Mouse (Mus musculus) liver, postnatal 0 days (tissue): ENCODE results near the gene Ick. TPM values are rescaled to one million over a fixed set of nuclear protein-coding genes. Genes with fewer than 3 reads are reported as not detected.

Experiments used
- ATAC-seq: fragments of 200-750 bp; cut with Nextera tagmentation; 2 replicates; pipeline ENCODE4 v1.8.0; 2017; ENCODE audit warnings: mild to moderate bottlenecking, moderate library complexity
- DNase-seq: peaks from one replicate; pipeline ENCODE4 v3.0.0-alpha.2; 2016
- H3K27ac ChIP-seq: fragments of 300-500 bp; sonication (generic); 2 replicates; pipeline ENCODE4 v1.5.1; 2014; ENCODE audit warnings: antibody characterized with exemption, moderate library complexity, mild to moderate bottlenecking, low read depth
- H3K27me3 ChIP-seq: fragments of 300-500 bp; sonication (generic); 2 replicates; pipeline ENCODE4 v1.6.1; 2014; ENCODE audit warnings: low read length, control low read depth, mixed read lengths; ENCODE audit not compliant: insufficient read depth
- H3K36me3 ChIP-seq: fragments of 300-500 bp; sonication (generic); replicated peaks from 2 replicates; pipeline ENCODE4 v1.6.1; 2014; ENCODE audit warnings: mild to moderate bottlenecking, control low read depth, low read length, moderate library complexity, mixed read lengths; ENCODE audit not compliant: insufficient read depth
- H3K4me1 ChIP-seq: fragments of 300-500 bp; sonication (generic); 2 replicates; pipeline ENCODE4 v1.6.1; 2014; ENCODE audit warnings: antibody characterized with exemption, mild to moderate bottlenecking, control low read depth; ENCODE audit not compliant: insufficient read depth
- H3K4me2 ChIP-seq: fragments of 300-500 bp; sonication (generic); 2 replicates; pipeline ENCODE4 v1.6.1; 2014; ENCODE audit warnings: low read depth, mild to moderate bottlenecking, low read length, moderate library complexity, mixed read lengths
- H3K4me3 ChIP-seq: fragments of 300-500 bp; sonication (generic); 2 replicates; pipeline ENCODE4 v1.5.1; 2014; ENCODE audit warnings: low read depth, low read length
- H3K9ac ChIP-seq: fragments of 300-500 bp; sonication (generic); replicated peaks from 2 replicates; pipeline ENCODE4 v1.6.1; 2014; ENCODE audit warnings: mild to moderate bottlenecking, moderate library complexity
- H3K9me3 ChIP-seq: fragments of 300-500 bp; sonication (generic); 2 replicates; pipeline ENCODE4 v1.6.1; 2016; ENCODE audit warnings: mild to moderate bottlenecking, control low read depth, low read length, mixed read lengths
- CTCF ChIP-seq: sonication (generic); IDR thresholded peaks from 2 replicates; pipeline ENCODE4 v1.5.1; 2016; ENCODE audit warnings: antibody characterized with exemption, low read depth
- EP300 ChIP-seq: IDR thresholded peaks from 2 replicates; pipeline ENCODE4 v1.6.1; 2016; ENCODE audit warnings: antibody characterized with exemption, low read depth, mild to moderate bottlenecking
- WGBS: fragments of 180-500 bp; shearing (Covaris S2); extraction: QIAGEN DNeasy Blood & Tissue Kit; methylation state at CpG from one replicate; pipeline ENCODE4 v1.1.7; 2014; ENCODE audit not compliant: insufficient replicate concordance; 5-methylcytosine and 5-hydroxymethylcytosine counted together
- polyA plus RNA-seq: library from polyadenylated mRNA; unstranded; fragments of >200 nt; fragmentation: Nextera tagmentation; extraction: Ambion mirVana; gene quantifications from 2 replicates; pipeline ENCODE4 v1.2.1, GENCODE M21; 2015

The Ick gene
- polyA plus RNA-seq, 1 experiment from 2014 or later = 5.3 TPM

- 69% methylated on average over 10 of the region's 10 CpGs for WGBS
- H3K9ac ChIP-seq = no peak overlapping the region
- H3K9me3 ChIP-seq = no peaks in the 10 kb centered on the region
- H3K27me3 ChIP-seq = no peaks in the 10 kb centered on the region
- no peak for ATAC-seq
- DNase-seq = no peak
- H3K27ac ChIP-seq = no peak overlapping the region
- no peak overlapping the region for H3K4me2 ChIP-seq
- no peak for TF ChIP-seq CTCF
- no peak for TF ChIP-seq EP300
- no peak overlapping the region for H3K4me3 ChIP-seq
- peaks cover 10% of the 10 kb centered on the region for H3K4me1 ChIP-seq
- no peaks in the 10 kb centered on the region for H3K36me3 ChIP-seq
These were observed 17.7 kb downstream of the Ick start for GRCm38 (mm10) chr9:78126643-78127042.

GRCm38 (mm10) chr9:78135658-78136057, 26.7 kb downstream of the Ick start:
- 86% methylated on average over 7 of the region's 7 CpGs for WGBS
- H3K4me3 ChIP-seq = no peak overlapping the region
- peaks cover 6% of the 10 kb centered on the region for H3K36me3 ChIP-seq
- ATAC-seq (no peak), DNase-seq (no peak)
- no peak for TF ChIP-seq EP300
- TF ChIP-seq CTCF = no peak
- no peaks in the 10 kb centered on the region for H3K27me3 ChIP-seq
- H3K9me3 ChIP-seq = no peaks in the 10 kb centered on the region
- H3K9ac ChIP-seq = no peak overlapping the region
- H3K27ac ChIP-seq = no peak overlapping the region
- H3K4me2 ChIP-seq = no peak overlapping the region
- H3K4me1 ChIP-seq = no peaks in the 10 kb centered on the region

GRCm38 (mm10) chr9:78138044-78138676, 29.2 kb downstream of the Ick start:
- H3K27ac ChIP-seq = no peak overlapping the region
- TF ChIP-seq CTCF (no peak), EP300 (no peak)
- no peak overlapping the region for H3K4me2 ChIP-seq
- ATAC-seq (no peak), DNase-seq (no peak)
- no peak overlapping the region for H3K4me3 ChIP-seq
- H3K27me3 ChIP-seq = no peaks in the 10 kb centered on the region
- no peaks in the 10 kb centered on the region for H3K4me1 ChIP-seq
- WGBS = 67% methylated on average over 9 of the region's 9 CpGs
- peaks cover 8% of the 10 kb centered on the region for H3K36me3 ChIP-seq
- no peaks in the 10 kb centered on the region for H3K9me3 ChIP-seq
- no peak overlapping the region for H3K9ac ChIP-seq

- H3K4me2 ChIP-seq = no peak overlapping the region
- 62% methylated on average over 4 of the region's 4 CpGs for WGBS
- peak; percentile 66 for ATAC-seq
- H3K9ac ChIP-seq = no peak overlapping the region
- no peak overlapping the region for H3K4me3 ChIP-seq
- no peaks in the 10 kb centered on the region for H3K4me1 ChIP-seq
- H3K27ac ChIP-seq = no peak overlapping the region
- no peaks in the 10 kb centered on the region for H3K27me3 ChIP-seq
- DNase-seq = no peak
- TF ChIP-seq EP300 = no peak
- no peak for TF ChIP-seq CTCF
- peaks cover 8% of the 10 kb centered on the region for H3K36me3 ChIP-seq
- H3K9me3 ChIP-seq = no peaks in the 10 kb centered on the region
These were observed 30.5 kb downstream of the Ick start for GRCm38 (mm10) chr9:78139463-78139862.

GRCm38 (mm10) chr9:78146099-78146498, 37.1 kb downstream of the Ick start:
- H3K9me3 ChIP-seq = no peaks in the 10 kb centered on the region
- no peak for ATAC-seq
- H3K4me3 ChIP-seq = no peak overlapping the region
- no peak for DNase-seq
- no peaks in the 10 kb centered on the region for H3K27me3 ChIP-seq
- H3K9ac ChIP-seq = no peak overlapping the region
- 67% methylated on average over 4 of the region's 4 CpGs for WGBS
- TF ChIP-seq CTCF = no peak
- no peak for TF ChIP-seq EP300
- H3K4me2 ChIP-seq = no peak overlapping the region
- H3K4me1 ChIP-seq = no peaks in the 10 kb centered on the region
- H3K27ac ChIP-seq = no peak overlapping the region
- H3K36me3 ChIP-seq = peaks cover 5% of the 10 kb centered on the region

- Histone ChIP-seq H3K4me2 (no peak overlapping the region), H3K27me3 (no peaks in the 10 kb centered on the region), H3K9ac (no peak overlapping the region), H3K27ac (no peak overlapping the region), H3K4me1 (no peaks in the 10 kb centered on the region), H3K36me3 (peaks cover 4% of the 10 kb centered on the region), H3K9me3 (no peaks in the 10 kb centered on the region), H3K4me3 (no peak overlapping the region)
- 82% methylated on average over 6 of the region's 6 CpGs for WGBS
- TF ChIP-seq CTCF = no peak
- no peak for TF ChIP-seq EP300
- no peak for DNase-seq
- no peak for ATAC-seq
These were observed 37.6 kb downstream of the Ick start for GRCm38 (mm10) chr9:78146627-78147026.
